Mouse (Mus musculus) lung, adult 2 months (tissue): ENCODE data around the gene Adamts10. TPM values are rescaled to one million over a fixed set of nuclear protein-coding genes. Genes with fewer than 3 reads are reported as not detected.

Experiments used
- DNase-seq: peaks from one replicate; pipeline ENCODE4 v3.0.0; 2022
- H3K4me1 ChIP-seq: fragments of 200-500 bp; 2 replicates; pipeline ENCODE4 v1.6.1; 2011; ENCODE audit warnings: low read length; ENCODE audit not compliant: control insufficient read depth, insufficient read depth
- H3K4me3 ChIP-seq: fragments of 200-500 bp; replicated peaks from 2 replicates; pipeline ENCODE3; 2011; ENCODE audit warnings: low read depth, mild to moderate bottlenecking, control low read depth, low read length; ENCODE audit errors: extremely low read depth
- CTCF ChIP-seq: fragments of 200-500 bp; IDR thresholded peaks from 2 replicates; pipeline ENCODE4 v1.5.1; 2011; ENCODE audit warnings: mild to moderate bottlenecking, low read length, control low read depth; ENCODE audit not compliant: insufficient read depth
- POLR2A ChIP-seq: fragments of 200-500 bp; IDR thresholded peaks from 2 replicates; pipeline ENCODE4 v1.6.1; 2011; ENCODE audit warnings: low read depth, mild to moderate bottlenecking, control low read depth, low read length, borderline replicate concordance; ENCODE audit errors: extremely low read depth
- WGBS: fragments of 180-500 bp; shearing (Covaris S2); methylation state at CpG from one replicate; pipeline ENCODE4 v1.1.7; 2018; 5-methylcytosine and 5-hydroxymethylcytosine counted together
- polyA plus RNA-seq: library from polyadenylated mRNA; depleted of rRNA; stranded (reverse); fragments of >200 nt; gene quantifications from 2 replicates; pipeline ENCODE4 v1.2.3, GENCODE M21; 2012

The Adamts10 gene
- polyA plus RNA-seq, 1 experiment: 259 TPM

- WGBS: 44% methylated on average over 2 of the region's 2 CpGs
- no peak for TF ChIP-seq CTCF
- TF ChIP-seq POLR2A: no peak
- Histone ChIP-seq H3K4me3 (no peak overlapping the region), H3K4me1 (no peaks in the 10 kb centered on the region; the same call in 1 of the 2 replicates)
- DNase-seq: no peak
Observed at GRCm38 (mm10) chr17:33512441-33513415, 11.3 kb upstream of the Adamts10 start.

- DNase-seq: no peak
- no peak overlapping the region for H3K4me3 ChIP-seq
- TF ChIP-seq CTCF: 0 out of 2 replicates have a peak, but pooled peaks have one; percentile 23
- no peak for TF ChIP-seq POLR2A
- no peaks in the 10 kb centered on the region; the same call in 1 of the 2 replicates for H3K4me1 ChIP-seq
- 83% methylated on average over 5 of the region's 5 CpGs for WGBS
Observed at GRCm38 (mm10) chr17:33513874-33514273, 10.1 kb upstream of the Adamts10 start.

GRCm38 (mm10) chr17:33520366-33520765 is 3.6 kb upstream of the Adamts10 start:
- DNase-seq: no peak
- Histone ChIP-seq H3K4me1 (no peaks in the 10 kb centered on the region; the same call in none of the 2 replicates), H3K4me3 (no peak overlapping the region)
- TF ChIP-seq CTCF (no peak), POLR2A (no peak)
- 8% methylated on average over 1 of the region's 1 CpGs for WGBS

GRCm38 (mm10) chr17:33523431-33523917 is 530 bp upstream of the Adamts10 start:
- no peaks in the 10 kb centered on the region; the same call in 1 of the 2 replicates for H3K4me1 ChIP-seq
- peak; percentile 50 for DNase-seq
- H3K4me3 ChIP-seq: peak overlapping the region; percentile 29
- TF ChIP-seq POLR2A: no peak
- no peak for TF ChIP-seq CTCF
- WGBS: 5% methylated on average over 13 of the region's 13 CpGs

GRCm38 (mm10) chr17:33524806-33525373 is 886 bp downstream of the Adamts10 start:
- 17% methylated on average over 2 of the region's 2 CpGs for WGBS
- peak; percentile 48 for DNase-seq
- Histone ChIP-seq H3K4me1 (no peaks in the 10 kb centered on the region; the same call in 1 of the 2 replicates), H3K4me3 (peak overlapping the region; percentile 83)
- TF ChIP-seq POLR2A (peak; percentile 59; the same call in 1 of the 2 replicates), CTCF (no peak)

GRCm38 (mm10) chr17:33526506-33526905 is 2.5 kb downstream of the Adamts10 start:
- TF ChIP-seq CTCF (no peak), POLR2A (no peak)
- DNase-seq: no peak
- H3K4me3 ChIP-seq: no peak overlapping the region
- no peaks in the 10 kb centered on the region; the same call in 1 of the 2 replicates for H3K4me1 ChIP-seq
- WGBS: 42% methylated on average over 3 of the region's 3 CpGs

- Histone ChIP-seq H3K4me1 (no peaks in the 10 kb centered on the region), H3K4me3 (no peak overlapping the region)
- DNase-seq: peak; percentile 57
- 86% methylated on average over 3 of the region's 3 CpGs for WGBS
- TF ChIP-seq POLR2A (no peak), CTCF (peak; percentile 50; the same call in 1 of the 2 replicates)
Observed at GRCm38 (mm10) chr17:33539106-33539675, 15.2 kb downstream of the Adamts10 start.

- no peak for TF ChIP-seq CTCF
- no peak for TF ChIP-seq POLR2A
- DNase-seq: no peak
- H3K4me1 ChIP-seq: no peaks in the 10 kb centered on the region
- no peak overlapping the region for H3K4me3 ChIP-seq
- WGBS: 95% methylated on average over 4 of the region's 4 CpGs
Observed at GRCm38 (mm10) chr17:33539878-33540277, 15.9 kb downstream of the Adamts10 start.

- H3K4me3 ChIP-seq: no peak overlapping the region
- 0 out of 2 replicates have a peak, but pooled peaks cover 2% of the 10 kb centered on the region for H3K4me1 ChIP-seq
- no peak for TF ChIP-seq POLR2A
- no peak for TF ChIP-seq CTCF
- DNase-seq: no peak
- WGBS: 83% methylated on average over 6 of the region's 6 CpGs
Observed at GRCm38 (mm10) chr17:33549212-33549611, 25.2 kb downstream of the Adamts10 start.

- no peak for DNase-seq
- 51% methylated on average over 10 of the region's 10 CpGs for WGBS
- no peak overlapping the region for H3K4me3 ChIP-seq
- 0 out of 2 replicates have a peak, but pooled peaks cover 2% of the 10 kb centered on the region for H3K4me1 ChIP-seq
- TF ChIP-seq POLR2A (no peak), CTCF (no peak)
Observed at GRCm38 (mm10) chr17:33550388-33550787, 26.4 kb downstream of the Adamts10 start.
